Mouse (Mus musculus) spleen, adult 10 weeks (tissue): ENCODE data around the gene Rhox7b. TPM values are rescaled to one million over a fixed set of nuclear protein-coding genes. Genes with fewer than 3 reads are reported as not detected.

Experiments used
- polyA plus RNA-seq: library from polyadenylated mRNA; stranded (reverse); fragments of 350-450 nt; fragmentation: Illumina TruSeq; extraction: RNeasy Lipid Tissue Mini Kit (QIAGEN cat#74804); gene quantifications from one replicate; pipeline ENCODE4 v1.2.3, GENCODE M21; 2015; ENCODE audit warnings: low replicate concordance; ENCODE audit not compliant: insufficient read depth

Gene Rhox7b
- not detected for polyA plus RNA-seq

GRCm38 (mm10) chrX:37897132-37897531 is at the start of gene Rhox7b:
Rhox7b (minus strand) TSS chrX:37897232.

DNA sequence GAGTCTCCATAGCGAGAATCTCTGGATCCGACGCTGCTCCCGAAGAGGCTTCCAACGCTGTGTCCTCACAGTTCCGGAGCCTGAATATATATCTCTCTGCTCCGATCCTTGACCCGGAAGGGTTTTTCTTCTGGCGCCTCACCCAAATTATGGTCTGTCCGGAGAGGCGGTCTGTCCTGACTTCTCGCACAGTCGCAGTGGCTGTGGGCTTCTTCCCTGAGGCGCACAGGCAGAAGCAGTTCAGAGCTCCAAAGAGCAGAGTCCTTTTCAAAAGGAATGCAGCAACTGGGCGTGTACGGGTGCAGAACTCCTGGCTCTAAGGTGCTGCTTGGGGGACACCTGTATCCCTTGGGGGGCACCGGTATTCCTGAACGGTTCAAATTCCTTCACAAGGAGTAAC is 4.6 kb upstream of the Rhox7b start, which contains the start of gene Rhox9:
Gene Rhox9 (minus strand): TSS at position 101 of the 400 bp plus-strand sequence.

DNA sequence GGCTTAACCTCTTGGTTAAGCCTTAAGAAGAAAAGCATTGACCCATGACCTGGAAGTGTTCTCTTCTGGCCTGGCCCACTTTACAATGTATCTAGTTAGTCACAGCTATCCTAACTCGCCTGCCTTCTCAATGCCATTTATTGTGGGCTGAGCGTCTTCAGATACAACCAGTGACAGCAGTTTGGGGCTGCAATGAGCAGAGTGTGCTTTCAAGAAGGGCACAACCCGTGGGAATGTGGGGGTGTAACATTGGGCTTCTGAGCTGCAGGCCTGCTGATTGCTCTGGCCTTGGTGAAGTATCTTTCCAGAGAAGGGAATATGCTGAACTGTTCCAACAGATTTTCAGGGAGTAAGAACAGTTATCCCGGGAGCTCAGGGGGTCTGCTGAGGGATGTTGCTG is 18.2 kb downstream of the Rhox7b start, which contains the start of gene Rhox8:
Gene Rhox8 (minus strand): TSS at position 101 of the 400 bp plus-strand sequence.

Other genes starting within 250 kb of the Rhox7b start
- gene Rhox4g, start 245.9 kb downstream of the Rhox7b start, polyA plus RNA-seq: not detected
- not detected for gene Rhox3h, start 228.5 kb downstream of the Rhox7b start, polyA plus RNA-seq
- gene Rhox2h, start 224.0 kb downstream of the Rhox7b start, polyA plus RNA-seq: not detected
- gene Rhox5, start 92.4 kb downstream of the Rhox7b start, polyA plus RNA-seq: not detected
- gene Rhox6, start 70.3 kb downstream of the Rhox7b start, polyA plus RNA-seq: not detected
- gene Rhox7a, start 65.5 kb downstream of the Rhox7b start, polyA plus RNA-seq: not detected
- not detected for gene Rhox8, start 18.3 kb downstream of the Rhox7b start, polyA plus RNA-seq
- not detected for gene Rhox9, start 4.5 kb upstream of the Rhox7b start, polyA plus RNA-seq
- gene Btg1-ps1, start 121.6 kb upstream of the Rhox7b start, polyA plus RNA-seq: not detected
- not detected for gene Btg1-ps2, start 145.9 kb upstream of the Rhox7b start, polyA plus RNA-seq
- not detected for gene Rhox10, start 169.2 kb upstream of the Rhox7b start, polyA plus RNA-seq
- not detected for gene Rhox11, start 187.9 kb upstream of the Rhox7b start, polyA plus RNA-seq
- gene Rhox12, start 213.7 kb upstream of the Rhox7b start, polyA plus RNA-seq: not detected
- not detected for gene Rhox13, start 224.0 kb upstream of the Rhox7b start, polyA plus RNA-seq